Mouse (Mus musculus) heart, postnatal 25 days (tissue): ENCODE measurements around the gene Slc25a27. TPM values are rescaled to one million over a fixed set of nuclear protein-coding genes. Genes with fewer than 3 reads are reported as not detected.

Experiments used
- DNase-seq: peaks from one replicate; pipeline ENCODE4 v3.0.0; 2022; ENCODE audit warnings: low spot score
- intact Hi-C: fragments of 180-260 bp; cut with DNase I; formaldehyde crosslinking; loops from one replicate; pipeline ENCODE4 v1.15.1; 2025
- total RNA-seq, 2 experiments: library from RNA; stranded (reverse); gene quantifications; 2 replicates each; pipeline ENCODE4 v1.2.3; 2021

Gene Slc25a27
- total RNA-seq, 2 experiments from 2014 or later = 2.4 to 2.5 TPM

GRCm38 (mm10) chr17:43592296-43593291 is 74.4 kb downstream of the Slc25a27 start:
- DNase-seq = no peak
- intact Hi-C loops = no loop called here

Other genes starting within 250 kb of the Slc25a27 start
- gene Mep1a, start 164.4 kb downstream of the Slc25a27 start, total RNA-seq = not detected
- not detected for gene Ankrd66, start 123.6 kb downstream of the Slc25a27 start, total RNA-seq
- 1 to 10 TPM; 5.9 to 6.2 TPM for gene Pla2g7, start 99.1 kb downstream of the Slc25a27 start, total RNA-seq
- gene Tdrd6, start 36.9 kb downstream of the Slc25a27 start, total RNA-seq = not detected
- gene Cyp39a1, start 211 bp upstream of the Slc25a27 start, total RNA-seq = 1 to 10 TPM; 4.4 to 4.8 TPM
- 100 to 1,000 TPM; 355 to 379 TPM for gene Rcan2, start 134.1 kb upstream of the Slc25a27 start, total RNA-seq